Mouse (Mus musculus): ENCODE measurements around the gene Peak1. TPM values are rescaled to one million over a fixed set of nuclear protein-coding genes. Genes with fewer than 3 reads are reported as not detected.
A peak's percentile ranks its signal among the peaks of the same experiment; 100 is the strongest.
"Not testable (repeated sequence)": the region's sequence is repeated elsewhere in the genome, so short reads cannot be mapped to it uniquely, and the experiment has no call there.

Peak1 gene
- polyA plus RNA-seq, 1 experiment from 2014 or later: 32.2 TPM

GRCm38 (mm10) chr9:56233316-56233715, 184.6 kb downstream of the Peak1 start:
- Histone ChIP-seq H3K4me2 (no peak overlapping the region), H3K36me3 (ENCODE audit: insufficient read depth) (0 out of 2 replicates have a peak, but pooled peaks cover 2% of the 10 kb centered on the region), H3K9ac (no peak overlapping the region), H3K9me3 (ENCODE audit: low read depth, low read length) (no peaks in the 10 kb centered on the region), H3K27me3 (ENCODE audit: insufficient read depth, low read length) (no peaks in the 10 kb centered on the region), H3K27ac (ENCODE audit: low read depth) (peak overlapping the region; percentile 2; the same call in 1 of the 2 replicates), H3K4me1 (ENCODE audit: insufficient read depth) (peaks cover 14% of the 10 kb centered on the region; the same call in 1 of the 2 replicates), H3K4me3 (ENCODE audit: low read depth, low read length) (no peak overlapping the region)
- ATAC-seq (ENCODE audit: insufficient read depth): no peak
- no peak for TF ChIP-seq CTCF (IDR thresholded peaks at IDR 0.05; ENCODE audit: low read depth)
- DNase-seq: no peak
- WGBS: 88% methylated on average over 2 of the region's 2 CpGs

- H3K4me1 ChIP-seq (ENCODE audit: insufficient read depth): peaks cover 11% of the 10 kb centered on the region; the same call in 1 of the 2 replicates
These were observed 187.0 kb downstream of the Peak1 start for GRCm38 (mm10) chr9:56230906-56231305.

GRCm38 (mm10) chr9:56227626-56228025, 190.2 kb downstream of the Peak1 start:
- H3K27me3 ChIP-seq (ENCODE audit: insufficient read depth, low read length): no peaks in the 10 kb centered on the region
- 86% methylated on average over 7 of the region's 7 CpGs for WGBS

More at GRCm38 (mm10) chr9:56230906-56231305, 187.0 kb downstream of the Peak1 start:
- ATAC-seq (ENCODE audit: insufficient read depth): no peak
- no peaks in the 10 kb centered on the region for H3K27me3 ChIP-seq (ENCODE audit: insufficient read depth, low read length)
- H3K4me2 ChIP-seq: no peak overlapping the region
- H3K9ac ChIP-seq: no peak overlapping the region
- no peaks in the 10 kb centered on the region for H3K9me3 ChIP-seq (ENCODE audit: low read depth, low read length)
- H3K36me3 ChIP-seq (ENCODE audit: insufficient read depth): peaks cover 18% of the 10 kb centered on the region; the same call in 1 of the 2 replicates
- no peak overlapping the region for H3K27ac ChIP-seq (ENCODE audit: low read depth)
- no peak overlapping the region for H3K4me3 ChIP-seq (ENCODE audit: low read depth, low read length)
- no peak for DNase-seq
- no peak for TF ChIP-seq CTCF (IDR thresholded peaks at IDR 0.05; ENCODE audit: low read depth)

GRCm38 (mm10) chr9:56223429-56224051, 194.3 kb downstream of the Peak1 start:
- Histone ChIP-seq H3K36me3 (ENCODE audit: insufficient read depth) (peaks cover 22% of the 10 kb centered on the region; the same call in 1 of the 2 replicates), H3K4me2 (peak overlapping the region; percentile 31; the same call in 1 of the 2 replicates)
- H3K9me3 ChIP-seq (ENCODE audit: low read depth, low read length); H3K4me1 ChIP-seq (ENCODE audit: insufficient read depth); DNase-seq; H3K27ac ChIP-seq (ENCODE audit: low read depth); H3K9ac ChIP-seq; H3K4me3 ChIP-seq (ENCODE audit: low read depth, low read length); H3K27me3 ChIP-seq (ENCODE audit: insufficient read depth, low read length): not testable (repeated sequence)
- 35% methylated on average over 32 of the region's 45 CpGs for WGBS
- peak; percentile 100 for ATAC-seq (ENCODE audit: insufficient read depth)

More at GRCm38 (mm10) chr9:56227626-56228025, 190.2 kb downstream of the Peak1 start:
- Histone ChIP-seq H3K9me3 (ENCODE audit: low read depth, low read length) (no peaks in the 10 kb centered on the region), H3K4me1 (ENCODE audit: insufficient read depth) (no peaks in the 10 kb centered on the region), H3K27ac (ENCODE audit: low read depth) (no peak overlapping the region), H3K36me3 (ENCODE audit: insufficient read depth) (peaks cover 22% of the 10 kb centered on the region; the same call in 1 of the 2 replicates), H3K4me2 (no peak overlapping the region), H3K4me3 (ENCODE audit: low read depth, low read length) (no peak overlapping the region), H3K9ac (no peak overlapping the region)
- no peak for TF ChIP-seq CTCF (IDR thresholded peaks at IDR 0.05; ENCODE audit: low read depth)
- DNase-seq: no peak
- ATAC-seq (ENCODE audit: insufficient read depth): no peak

GRCm38 (mm10) chr9:56218860-56219259, 199.0 kb downstream of the Peak1 start:
- WGBS: 83% methylated on average over 2 of the region's 2 CpGs
- ATAC-seq (ENCODE audit: insufficient read depth): no peak
- H3K27me3 ChIP-seq (ENCODE audit: insufficient read depth, low read length): no peaks in the 10 kb centered on the region

GRCm38 (mm10) chr9:56218043-56218442, 199.8 kb downstream of the Peak1 start:
- no peak for TF ChIP-seq CTCF (IDR thresholded peaks at IDR 0.05; ENCODE audit: low read depth)
- 81% methylated on average over 2 of the region's 2 CpGs for WGBS
- ATAC-seq (ENCODE audit: insufficient read depth) (no peak), DNase-seq (no peak)
- Histone ChIP-seq H3K4me3 (ENCODE audit: low read depth, low read length) (no peak overlapping the region), H3K36me3 (ENCODE audit: insufficient read depth) (no peaks in the 10 kb centered on the region), H3K4me2 (no peak overlapping the region), H3K4me1 (ENCODE audit: insufficient read depth) (no peaks in the 10 kb centered on the region), H3K27me3 (ENCODE audit: insufficient read depth, low read length) (no peaks in the 10 kb centered on the region), H3K9me3 (ENCODE audit: low read depth, low read length) (no peaks in the 10 kb centered on the region), H3K9ac (no peak overlapping the region), H3K27ac (ENCODE audit: low read depth) (no peak overlapping the region)

More at GRCm38 (mm10) chr9:56218860-56219259, 199.0 kb downstream of the Peak1 start:
- DNase-seq: no peak
- H3K9me3 ChIP-seq (ENCODE audit: low read depth, low read length): no peaks in the 10 kb centered on the region
- no peaks in the 10 kb centered on the region for H3K36me3 ChIP-seq (ENCODE audit: insufficient read depth)
- no peak overlapping the region for H3K4me3 ChIP-seq (ENCODE audit: low read depth, low read length)
- no peak overlapping the region for H3K27ac ChIP-seq (ENCODE audit: low read depth)
- H3K4me2 ChIP-seq: no peak overlapping the region
- no peaks in the 10 kb centered on the region for H3K4me1 ChIP-seq (ENCODE audit: insufficient read depth)
- no peak overlapping the region for H3K9ac ChIP-seq
- TF ChIP-seq CTCF (IDR thresholded peaks at IDR 0.05; ENCODE audit: low read depth): no peak

GRCm38 (mm10) chr9:56217386-56217785, 200.5 kb downstream of the Peak1 start:
- no peak overlapping the region for H3K4me3 ChIP-seq (ENCODE audit: low read depth, low read length)
- H3K4me2 ChIP-seq: no peak overlapping the region
- no peaks in the 10 kb centered on the region for H3K36me3 ChIP-seq (ENCODE audit: insufficient read depth)
- no peak for ATAC-seq (ENCODE audit: insufficient read depth)
- DNase-seq: peak; percentile 55
- H3K27me3 ChIP-seq (ENCODE audit: insufficient read depth, low read length): no peaks in the 10 kb centered on the region
- H3K4me1 ChIP-seq (ENCODE audit: insufficient read depth): no peaks in the 10 kb centered on the region
- H3K9ac ChIP-seq: no peak overlapping the region
- WGBS: 50% methylated on average over 1 of the region's 1 CpGs
- TF ChIP-seq CTCF (IDR thresholded peaks at IDR 0.05; ENCODE audit: low read depth): no peak
- H3K27ac ChIP-seq (ENCODE audit: low read depth): no peak overlapping the region
- no peaks in the 10 kb centered on the region for H3K9me3 ChIP-seq (ENCODE audit: low read depth, low read length)
